Mouse (Mus musculus): ENCODE results near the gene Becn1.

GRCm38 (mm10) chr11:101351721-101352111 is 49.6 kb upstream of the Becn1 start:
- TF ChIP-seq POLR2A (IDR thresholded peaks at IDR 0.05; ENCODE audit: insufficient read length, low read depth) = no peak
- no peak for TF ChIP-seq E2F4 (IDR thresholded peaks at IDR 0.05; ENCODE audit: insufficient read depth)
- TF ChIP-seq USF1 (IDR thresholded peaks at IDR 0.05; ENCODE audit: low read depth) = no peak
- TF ChIP-seq POLR2AphosphoS2 (IDR thresholded peaks at IDR 0.05; ENCODE audit: insufficient read length, low read depth) = no peak

All from myocyte (in vitro differentiated cells).